Mouse (Mus musculus): ENCODE measurements at regions not wholly inside any gene's neighbourhood (a gene's known extent, or its start where the extent isn't known, plus 50 kb on each side); places are given as distances from the start of the nearest gene placed in this dataset.

DNA sequence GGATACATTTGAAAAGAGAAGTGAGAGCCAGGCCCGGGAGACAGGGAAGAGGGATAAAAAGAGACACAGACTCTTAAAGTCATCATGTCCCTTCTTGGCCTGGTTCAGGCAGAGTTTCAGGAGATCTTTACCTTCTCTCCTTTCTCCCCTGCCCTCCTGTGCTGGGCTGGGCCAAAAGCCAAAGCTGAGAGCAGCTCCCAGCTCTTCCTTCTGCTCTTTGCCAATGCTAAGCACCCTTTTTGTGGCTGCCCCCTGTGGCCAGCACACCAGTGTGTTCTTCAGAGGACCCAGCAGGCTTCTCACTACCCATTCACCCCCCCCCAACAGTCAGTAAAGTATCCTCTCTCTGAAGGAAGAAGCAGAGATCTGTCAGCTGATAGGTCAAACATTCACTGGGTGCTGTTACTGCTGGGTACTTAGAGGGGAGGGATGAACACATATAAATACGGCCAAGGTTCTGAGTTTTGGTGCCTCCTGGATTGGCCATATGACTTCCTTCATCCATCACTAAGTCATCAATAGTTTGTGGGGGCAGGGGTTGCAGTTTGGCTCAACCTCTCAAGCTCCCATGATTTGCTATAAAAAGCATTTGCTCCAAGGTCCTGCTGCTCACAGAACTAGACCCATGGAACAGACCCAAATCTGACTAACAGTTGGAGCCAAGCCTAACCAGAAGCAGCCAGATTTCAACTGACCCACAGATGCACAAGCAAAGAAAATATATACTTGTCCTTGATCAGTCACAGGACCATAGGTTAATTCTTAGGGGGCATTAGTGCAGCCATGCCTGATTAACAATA, 87.7 kb upstream of the Spdye4c start:
- no peak for DNase-seq

DNA sequence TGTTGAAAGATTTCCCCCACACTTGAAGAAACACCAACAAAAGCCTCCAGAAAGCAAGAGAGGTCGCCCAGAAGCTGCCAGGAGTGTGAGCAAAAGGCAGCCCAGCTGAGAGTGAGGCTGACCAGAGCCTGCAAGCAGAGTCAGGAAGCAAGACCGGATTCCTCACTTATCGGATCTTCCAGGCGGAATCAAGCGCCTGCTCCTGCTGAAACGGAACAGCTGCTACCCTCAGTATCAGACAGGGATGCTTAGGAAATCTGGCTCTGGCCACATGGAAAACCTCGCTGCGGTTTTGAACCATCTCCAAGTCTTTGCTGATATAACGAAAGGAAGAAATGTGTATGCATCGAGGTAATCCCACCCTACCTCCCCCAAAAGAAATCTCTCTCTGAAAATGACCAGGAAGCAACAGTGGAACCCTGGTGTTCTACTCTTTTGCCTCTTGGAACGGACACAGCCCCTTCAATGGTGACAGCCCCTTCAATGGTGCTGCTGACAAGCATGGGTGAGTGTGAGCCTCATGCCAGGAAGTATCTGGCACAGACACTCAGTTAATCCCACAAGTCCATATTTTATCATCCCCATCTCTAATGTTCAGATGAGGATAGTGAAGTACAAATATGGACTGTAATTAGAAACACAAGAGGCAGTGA, 83.3 kb upstream of the Spdye4c start:
- peak; percentile 15 for DNase-seq

GRCm38 (mm10) chr2:128508244-128508605, 82.8 kb upstream of the Spdye4c start:
- DNase-seq, result no peak

DNA sequence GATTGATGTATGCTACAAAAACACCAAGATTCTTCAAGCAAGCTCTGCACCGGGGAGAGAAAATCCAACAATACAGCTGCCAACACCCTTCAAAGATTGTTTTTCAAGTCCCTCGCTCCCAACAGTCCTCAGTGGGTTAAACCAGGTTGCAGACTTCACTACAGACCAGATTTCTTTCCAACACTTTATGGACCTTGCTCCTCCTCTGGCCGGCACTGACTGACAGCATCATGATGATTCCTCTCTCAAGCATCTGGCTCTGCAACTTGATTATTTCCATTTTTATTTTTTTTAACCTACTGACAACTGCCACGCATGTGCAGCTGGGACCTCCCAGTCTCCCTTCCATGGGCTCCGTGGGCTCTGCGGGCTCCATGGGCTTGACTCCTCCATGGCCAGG, 79.7 kb upstream of the Spdye4c start:
- no peak for DNase-seq

- DNase-seq, result no peak
These were observed 78.2 kb upstream of the Spdye4c start for GRCm38 (mm10) chr2:128512852-128513251.

DNA sequence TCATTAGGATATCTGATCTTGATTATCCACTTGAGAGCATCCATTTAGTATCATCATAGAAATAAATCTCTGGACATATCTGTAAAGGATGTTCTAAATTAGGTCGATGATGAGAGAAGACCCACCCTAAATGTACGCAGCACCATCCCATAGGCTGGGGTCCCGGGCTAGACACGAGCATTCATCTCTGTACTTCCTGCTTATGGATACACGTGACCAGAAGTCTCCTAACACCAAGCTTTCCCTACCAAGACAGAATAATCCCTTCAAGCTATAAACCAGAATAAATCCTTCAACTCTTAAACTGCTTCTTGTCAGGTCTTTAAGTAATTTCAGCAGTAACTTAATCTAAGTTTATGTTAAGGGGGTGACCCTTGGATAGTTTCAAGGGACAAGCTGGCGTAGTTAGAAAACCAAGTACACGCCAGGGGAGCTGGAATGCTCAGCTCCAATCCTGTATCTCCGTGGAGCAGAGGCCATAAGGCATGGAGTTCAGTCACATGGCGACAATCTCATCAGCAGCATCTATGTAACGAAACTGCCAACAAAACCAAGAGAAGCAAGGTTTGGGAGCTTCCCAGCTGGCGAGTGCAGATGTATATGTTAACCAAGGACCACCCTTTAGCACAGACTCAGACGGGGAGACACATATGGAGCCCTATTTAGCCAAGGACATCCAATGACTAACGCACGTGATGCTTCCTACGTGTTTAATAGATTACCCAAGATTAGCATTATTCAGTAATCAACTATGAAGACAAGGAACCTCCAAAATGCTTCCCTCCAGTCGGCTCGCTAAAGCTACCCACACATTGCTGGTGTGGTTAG, 76.3 kb upstream of the Spdye4c start:
- no peak for DNase-seq

- DNase-seq, result no peak
These were observed 75.3 kb upstream of the Spdye4c start for GRCm38 (mm10) chr2:128515701-128516100.

DNA sequence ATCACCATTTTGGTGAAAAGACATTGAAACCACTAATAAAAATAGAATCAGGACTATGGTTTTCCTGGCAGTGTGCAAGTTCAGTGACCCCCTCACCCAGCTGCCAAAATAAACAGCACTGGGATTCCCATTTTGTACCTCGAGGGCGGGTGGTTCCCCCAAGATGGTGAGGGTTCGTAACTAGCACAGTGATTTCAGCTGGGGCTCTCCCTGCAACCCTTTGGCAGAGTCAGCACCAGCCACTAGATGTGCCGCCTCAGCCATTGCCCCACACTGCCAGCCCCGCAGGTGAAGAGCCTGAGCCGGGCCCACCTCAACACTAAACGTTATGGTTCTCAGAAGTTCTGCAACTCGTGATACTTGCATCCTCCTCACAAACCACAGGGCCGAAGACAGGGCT, 74.3 kb upstream of the Spdye4c start:
- no peak for DNase-seq

- DNase-seq, result no peak
These were observed 72.9 kb upstream of the Spdye4c start for GRCm38 (mm10) chr2:128518142-128518541.

DNA sequence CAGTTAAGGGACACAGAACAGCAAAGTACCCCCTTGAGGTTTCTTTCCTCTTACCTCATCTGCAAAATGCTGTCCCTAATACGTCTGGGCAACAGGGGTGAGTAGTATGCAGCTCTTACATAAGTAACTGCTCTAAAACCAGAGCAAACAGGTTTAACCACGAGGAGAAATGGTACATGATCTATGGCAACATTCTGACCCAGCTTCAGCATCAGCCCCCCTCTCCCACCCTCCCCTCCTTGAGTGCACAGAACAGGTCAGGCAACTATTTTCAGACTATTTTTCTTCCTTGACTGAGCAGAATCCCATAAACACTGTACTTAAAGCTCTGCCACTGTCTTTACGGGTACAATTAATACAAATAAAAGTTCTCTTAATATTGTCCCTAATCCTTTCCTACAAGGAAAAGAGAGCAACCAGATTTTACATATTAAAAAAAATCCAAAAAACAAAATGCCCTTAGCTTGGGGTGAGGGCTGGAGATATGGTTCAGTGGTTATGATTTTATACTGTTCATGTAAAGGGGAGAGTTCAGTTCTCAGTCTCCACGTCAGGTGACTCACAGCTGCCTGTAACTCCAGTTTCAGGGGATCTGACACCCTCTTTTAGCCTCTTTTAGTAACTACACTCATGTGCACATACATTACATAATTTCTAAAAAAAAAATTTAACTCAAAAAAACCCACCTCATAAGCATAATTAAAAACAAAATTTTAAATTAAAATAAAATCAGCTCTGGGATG, 69.1 kb upstream of the Spdye4c start:
- DNase-seq, result no peak

DNA sequence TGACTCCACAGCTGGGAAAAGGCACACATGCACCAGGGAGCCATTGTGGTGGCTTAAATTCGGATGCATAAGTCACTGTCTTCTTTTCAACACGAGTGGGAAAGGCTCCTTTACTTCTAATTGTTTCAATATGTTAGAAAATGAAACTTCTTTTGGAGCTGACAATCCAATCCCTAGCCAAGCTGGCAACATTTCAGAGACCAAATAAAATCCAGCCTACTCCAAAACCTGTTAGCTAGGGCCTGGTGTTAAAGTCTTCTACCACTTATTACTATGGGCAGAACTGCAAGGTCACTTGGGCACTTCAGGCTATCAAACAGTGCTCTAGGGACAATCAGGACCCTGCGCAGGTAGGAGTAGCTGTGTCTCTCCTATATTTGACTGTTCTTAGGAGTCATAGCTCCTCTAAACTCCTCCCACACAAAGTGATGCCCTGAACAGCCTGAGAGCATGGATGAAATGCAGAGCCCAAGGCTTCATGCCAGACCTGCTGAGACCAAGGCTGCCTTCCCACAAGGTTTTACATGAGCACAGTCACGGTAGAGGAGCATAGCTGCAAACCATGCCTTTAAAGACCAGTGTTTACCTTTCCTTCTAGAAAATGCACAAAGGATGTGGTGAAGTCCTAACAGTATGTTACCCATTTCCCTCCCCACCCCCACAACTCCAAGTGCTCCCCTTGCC, 67.4 kb upstream of the Spdye4c start:
- no peak for DNase-seq

GRCm38 (mm10) chr2:128526100-128526499, 64.9 kb upstream of the Spdye4c start:
- DNase-seq, result no peak

GRCm38 (mm10) chr2:128526883-128527344, 64.1 kb upstream of the Spdye4c start:
- DNase-seq, result no peak

GRCm38 (mm10) chr2:128536294-128536693, 54.7 kb upstream of the Spdye4c start:
- DNase-seq, result no peak

GRCm38 (mm10) chr2:128537425-128537824, 53.6 kb upstream of the Spdye4c start:
- DNase-seq, result no peak

DNA sequence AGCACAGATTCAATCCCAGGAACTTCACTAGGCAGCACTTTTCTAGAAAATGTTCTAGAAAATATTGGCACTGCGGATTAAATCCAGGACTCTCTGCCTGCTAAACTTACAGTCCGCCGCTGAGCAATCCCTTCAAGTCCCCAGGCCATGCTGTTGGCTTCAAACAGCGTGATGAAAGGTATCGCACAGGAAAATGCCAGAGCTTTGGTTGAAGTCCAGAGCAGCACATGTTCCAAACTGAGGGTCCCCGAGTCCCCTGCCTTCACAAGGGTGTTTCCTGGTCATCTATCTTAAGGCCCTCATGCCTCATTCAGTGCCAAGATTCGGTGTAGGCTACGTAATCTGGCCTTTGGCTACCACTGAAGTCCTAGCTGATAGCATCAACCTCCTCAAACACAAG, 52.3 kb upstream of the Spdye4c start:
- DNase-seq, result no peak

Data from cerebellum, adult 9-11 months (tissue).